Mouse (Mus musculus): ENCODE results near the gene Tmem59l. TPM values are rescaled to one million over a fixed set of nuclear protein-coding genes. Genes with fewer than 3 reads are reported as not detected.

The Tmem59l gene
- polyA plus RNA-seq, 1 experiment from 2014 or later: 10.2 TPM

- WGBS: under 1% methylated on average over 35 of the region's 70 CpGs
- H3K4me1 ChIP-seq (ENCODE audit: control insufficient read depth, insufficient read depth, low read length): peaks cover 12% of the 10 kb centered on the region
- peak; percentile 97 for DNase-seq (ENCODE audit: low spot score)
- peak; percentile 98 for ATAC-seq (ENCODE audit: low read depth)
- 0 out of 2 replicates have a peak, but pooled peaks cover 4% of the 10 kb centered on the region for H3K36me3 ChIP-seq (ENCODE audit: control insufficient read depth, insufficient read depth, low read length)
- no peaks in the 10 kb centered on the region for H3K9me3 ChIP-seq (ENCODE audit: control insufficient read depth, low read length)
- peak within 1 kb of the TSS; percentile 90 for H3K4me2 ChIP-seq (ENCODE audit: low read depth, low read length)
- no peaks in the 10 kb centered on the region for H3K27me3 ChIP-seq (replicated peaks; ENCODE audit: control insufficient read depth, insufficient read depth, low read length)
- H3K27ac ChIP-seq (replicated peaks; ENCODE audit: low read depth, low read length): peak within 1 kb of the TSS; percentile 74; the same call in 1 of the 2 replicates
- H3K4me3 ChIP-seq (ENCODE audit: low read depth, low read length): peak within 1 kb of the TSS; percentile 73
- peak within 1 kb of the TSS; percentile 73 for H3K9ac ChIP-seq (ENCODE audit: low read depth, low read length)
These were observed 47.9 kb downstream of the Tmem59l start, which contains the start of gene Crtc1 for GRCm38 (mm10) chr8:70439055-70439847. TSS of gene Crtc1 (minus strand) at chr8:70439579.

- ATAC-seq (ENCODE audit: low read depth): no peak
These were observed 48.7 kb downstream of the Tmem59l start for GRCm38 (mm10) chr8:70438423-70438822.

GRCm38 (mm10) chr8:70435156-70435555, 52.0 kb downstream of the Tmem59l start:
- no peak overlapping the region for H3K9ac ChIP-seq (ENCODE audit: low read depth, low read length)
- H3K4me2 ChIP-seq (ENCODE audit: low read depth, low read length): no peak overlapping the region
- 0 out of 2 replicates have a peak, but pooled peaks cover 4% of the 10 kb centered on the region for H3K36me3 ChIP-seq (ENCODE audit: control insufficient read depth, insufficient read depth, low read length)
- no peak overlapping the region for H3K27ac ChIP-seq (replicated peaks; ENCODE audit: low read depth, low read length)
- DNase-seq (ENCODE audit: low spot score) (no peak), ATAC-seq (ENCODE audit: low read depth) (no peak)
- H3K4me1 ChIP-seq (ENCODE audit: control insufficient read depth, insufficient read depth, low read length): peaks cover 11% of the 10 kb centered on the region
- no peaks in the 10 kb centered on the region for H3K27me3 ChIP-seq (replicated peaks; ENCODE audit: control insufficient read depth, insufficient read depth, low read length)
- no peak overlapping the region for H3K4me3 ChIP-seq (ENCODE audit: low read depth, low read length)
- H3K9me3 ChIP-seq (ENCODE audit: control insufficient read depth, low read length): no peaks in the 10 kb centered on the region
- 91% methylated on average over 5 of the region's 5 CpGs for WGBS

More at GRCm38 (mm10) chr8:70438423-70438822, 48.7 kb downstream of the Tmem59l start:
- H3K9ac ChIP-seq (ENCODE audit: low read depth, low read length): no peak overlapping the region
- H3K4me3 ChIP-seq (ENCODE audit: low read depth, low read length): peak overlapping the region; percentile 73
- H3K4me1 ChIP-seq (ENCODE audit: control insufficient read depth, insufficient read depth, low read length): peaks cover 12% of the 10 kb centered on the region
- H3K27ac ChIP-seq (replicated peaks; ENCODE audit: low read depth, low read length): no peak overlapping the region
- no peaks in the 10 kb centered on the region for H3K9me3 ChIP-seq (ENCODE audit: control insufficient read depth, low read length)
- DNase-seq (ENCODE audit: low spot score): no peak
- 82% methylated on average over 2 of the region's 2 CpGs for WGBS
- 0 out of 2 replicates have a peak, but pooled peaks cover 4% of the 10 kb centered on the region for H3K36me3 ChIP-seq (ENCODE audit: control insufficient read depth, insufficient read depth, low read length)
- peak overlapping the region; percentile 90 for H3K4me2 ChIP-seq (ENCODE audit: low read depth, low read length)
- H3K27me3 ChIP-seq (replicated peaks; ENCODE audit: control insufficient read depth, insufficient read depth, low read length): no peaks in the 10 kb centered on the region

Other genes starting within 250 kb of the Tmem59l start
- 26.8 and 37.3 TPM in 2 replicates for gene Homer3, start 204.5 kb downstream of the Tmem59l start, polyA plus RNA-seq (2014; fragmentation: Nextera tagmentation; extraction: Ambion mirVana)
- 47.4 and 49.2 TPM in 2 replicates for gene Ddx49, start 184.9 kb downstream of the Tmem59l start, polyA plus RNA-seq (2014; fragmentation: Nextera tagmentation; extraction: Ambion mirVana)
- 314 and 345 TPM in 2 replicates for gene Cope, start 184.8 kb downstream of the Tmem59l start, polyA plus RNA-seq (2014; fragmentation: Nextera tagmentation; extraction: Ambion mirVana)
- gene Cers1, start 171.6 kb downstream of the Tmem59l start, polyA plus RNA-seq (2014; fragmentation: Nextera tagmentation; extraction: Ambion mirVana): 10.0 and 10.7 TPM in 2 replicates
- 1.7 TPM in 1 of 2 replicates, not detected in the other for gene Gdf1, start 157.5 kb downstream of the Tmem59l start, polyA plus RNA-seq (2014; fragmentation: Nextera tagmentation; extraction: Ambion mirVana)
- gene Upf1, start 134.1 kb downstream of the Tmem59l start, polyA plus RNA-seq (2014; fragmentation: Nextera tagmentation; extraction: Ambion mirVana): 18.9 and 19.1 TPM in 2 replicates
- 9.5 and 9.9 TPM in 2 replicates for gene Comp, start 113.8 kb downstream of the Tmem59l start, polyA plus RNA-seq (2014; fragmentation: Nextera tagmentation; extraction: Ambion mirVana)
- gene Crtc1, start 47.8 kb downstream of the Tmem59l start, polyA plus RNA-seq (2014; fragmentation: Nextera tagmentation; extraction: Ambion mirVana): 19.3 and 22.1 TPM in 2 replicates
- 18.7 and 21.5 TPM in 2 replicates for gene Klhl26, start 10.4 kb downstream of the Tmem59l start, polyA plus RNA-seq (2014; fragmentation: Nextera tagmentation; extraction: Ambion mirVana)
- 67.3 and 68.1 TPM in 2 replicates for gene Crlf1, start 5.8 kb upstream of the Tmem59l start, polyA plus RNA-seq (2014; fragmentation: Nextera tagmentation; extraction: Ambion mirVana)
- 144 and 148 TPM in 2 replicates for gene Rex1bd, start 19.4 kb upstream of the Tmem59l start, polyA plus RNA-seq (2014; fragmentation: Nextera tagmentation; extraction: Ambion mirVana)
- gene Uba52, start 23.4 kb upstream of the Tmem59l start, polyA plus RNA-seq (2014; fragmentation: Nextera tagmentation; extraction: Ambion mirVana): 991 and 1,091 TPM in 2 replicates
- 202 and 234 TPM in 2 replicates for gene Fkbp8, start 40.4 kb upstream of the Tmem59l start, polyA plus RNA-seq (2014; fragmentation: Nextera tagmentation; extraction: Ambion mirVana)
- 51.0 and 59.8 TPM in 2 replicates for gene Kxd1, start 40.6 kb upstream of the Tmem59l start, polyA plus RNA-seq (2014; fragmentation: Nextera tagmentation; extraction: Ambion mirVana)
- gene Ell, start 52.1 kb upstream of the Tmem59l start, polyA plus RNA-seq (2014; fragmentation: Nextera tagmentation; extraction: Ambion mirVana): 17.3 and 21.7 TPM in 2 replicates
- 94.5 and 107 TPM in 2 replicates for gene Isyna1, start 107.0 kb upstream of the Tmem59l start, polyA plus RNA-seq (2014; fragmentation: Nextera tagmentation; extraction: Ambion mirVana)
- 120 and 132 TPM in 2 replicates for gene Ssbp4, start 121.5 kb upstream of the Tmem59l start, polyA plus RNA-seq (2014; fragmentation: Nextera tagmentation; extraction: Ambion mirVana)
- gene Lrrc25, start 128.8 kb upstream of the Tmem59l start, polyA plus RNA-seq (2014; fragmentation: Nextera tagmentation; extraction: Ambion mirVana): 1.8 and 2.3 TPM in 2 replicates
- gene Gdf15, start 145.1 kb upstream of the Tmem59l start, polyA plus RNA-seq (2014; fragmentation: Nextera tagmentation; extraction: Ambion mirVana): 0.28 and 0.29 TPM in 2 replicates
- 59.8 and 62.7 TPM in 2 replicates for gene Pgpep1, start 173.0 kb upstream of the Tmem59l start, polyA plus RNA-seq (2014; fragmentation: Nextera tagmentation; extraction: Ambion mirVana)
- gene Lsm4, start 185.9 kb upstream of the Tmem59l start, polyA plus RNA-seq (2014; fragmentation: Nextera tagmentation; extraction: Ambion mirVana): 199 and 223 TPM in 2 replicates
- gene Jund, start 211.6 kb upstream of the Tmem59l start, polyA plus RNA-seq (2014; fragmentation: Nextera tagmentation; extraction: Ambion mirVana): 103 and 121 TPM in 2 replicates
- gene Iqcn, start 216.1 kb upstream of the Tmem59l start, polyA plus RNA-seq (2014; fragmentation: Nextera tagmentation; extraction: Ambion mirVana): not detected in 2 replicates
- not detected in 2 replicates for gene Gm3336, start 231.2 kb upstream of the Tmem59l start, polyA plus RNA-seq (2014; fragmentation: Nextera tagmentation; extraction: Ambion mirVana)
- gene Pde4c, start 236.4 kb upstream of the Tmem59l start, polyA plus RNA-seq (2014; fragmentation: Nextera tagmentation; extraction: Ambion mirVana): 0.16 and 0.22 TPM in 2 replicates